Mouse (Mus musculus): ENCODE measurements around the gene Rrp12.
"Not testable (repeated sequence)": the region's sequence is repeated elsewhere in the genome, so short reads cannot be mapped to it uniquely, and the experiment has no call there.

Rrp12 gene

GRCm38 (mm10) chr19:41906311-41907078 is 10.5 kb upstream of the Rrp12 start:
- no peak for DNase-seq

GRCm38 (mm10) chr19:41905246-41905645 is 9.3 kb upstream of the Rrp12 start:
- no peak for DNase-seq

GRCm38 (mm10) chr19:41902848-41903593 is 7.0 kb upstream of the Rrp12 start:
- no peak for DNase-seq

- DNase-seq: no peak
Measured at GRCm38 (mm10) chr19:41901696-41902095, 5.7 kb upstream of the Rrp12 start.

GRCm38 (mm10) chr19:41900495-41901090 is 4.6 kb upstream of the Rrp12 start:
- no peak for DNase-seq

GRCm38 (mm10) chr19:41898860-41899259 is 2.9 kb upstream of the Rrp12 start:
- DNase-seq: no peak

GRCm38 (mm10) chr19:41896319-41896711 is 342 bp upstream of the Rrp12 start:
- DNase-seq: no peak

- DNase-seq: no peak
Measured at GRCm38 (mm10) chr19:41894959-41895358, 1.0 kb downstream of the Rrp12 start.

- no peak for DNase-seq
Measured at GRCm38 (mm10) chr19:41888191-41888590, 7.8 kb downstream of the Rrp12 start.

GRCm38 (mm10) chr19:41883882-41884281 is 12.1 kb downstream of the Rrp12 start:
- no peak for DNase-seq

GRCm38 (mm10) chr19:41881842-41882241 is 14.1 kb downstream of the Rrp12 start:
- DNase-seq: no peak

- no peak for DNase-seq
Measured at GRCm38 (mm10) chr19:41874356-41874755, 21.6 kb downstream of the Rrp12 start.

GRCm38 (mm10) chr19:41872285-41872684 is 23.7 kb downstream of the Rrp12 start:
- no peak for DNase-seq

GRCm38 (mm10) chr19:41869946-41870345 is 26.0 kb downstream of the Rrp12 start:
- DNase-seq: not testable (repeated sequence)

- DNase-seq: no peak
Measured at GRCm38 (mm10) chr19:41869296-41869695, 26.7 kb downstream of the Rrp12 start.

GRCm38 (mm10) chr19:41866707-41867106 is 29.3 kb downstream of the Rrp12 start:
- no peak for DNase-seq

GRCm38 (mm10) chr19:41857816-41858310 is 38.1 kb downstream of the Rrp12 start:
- DNase-seq: no peak

- no peak for DNase-seq
Measured at GRCm38 (mm10) chr19:41857086-41857762, 38.7 kb downstream of the Rrp12 start.

- DNase-seq: no peak
Measured at GRCm38 (mm10) chr19:41852423-41852822, 43.5 kb downstream of the Rrp12 start.

GRCm38 (mm10) chr19:41850719-41851543 is 45.0 kb downstream of the Rrp12 start:
- DNase-seq: no peak

- no peak for DNase-seq
Measured at GRCm38 (mm10) chr19:41850021-41850718, 45.8 kb downstream of the Rrp12 start.
